In genomic region chr6:30303771-30304398, GRCm38 (mm10) we compare ENCODE assay signal across 8 mouse cellular contexts. TPM values are rescaled to one million over a fixed set of nuclear protein-coding genes. Genes with fewer than 3 reads are reported as not detected.
DNase-seq lines count a peak whose midpoint lies in the region; ATAC-seq lines count a peak whose summit lies in the region.
"Not testable (repeated sequence)": the region's sequence is repeated elsewhere in the genome, so short reads cannot be mapped to it uniquely, and the experiment has no call there.

No protein-coding gene starts in this region.

- 0% methylated on average over 31 of the region's 66 CpGs for WGBS in hindbrain, embryonic 16.5 days
- 0% methylated on average over 56 of the region's 66 CpGs for WGBS in limb, embryonic 10.5 days
- under 1% methylated on average over 54 of the region's 66 CpGs for WGBS in neural tube, embryonic 12.5 days

- H3K4me3 ChIP-seq in hindbrain, embryonic 16.5 days (ENCODE audit: low read length), result peak overlapping the region; percentile 77
- H3K4me3 ChIP-seq in limb, embryonic 10.5 days, result peak overlapping the region; percentile 92
- H3K4me3 ChIP-seq in neural tube, embryonic 12.5 days, result peak overlapping the region; percentile 84

- peak overlapping the region; percentile 92 for H3K4me2 ChIP-seq in hindbrain, embryonic 16.5 days (ENCODE audit: low read length)
- peak overlapping the region; percentile 71 for H3K4me2 ChIP-seq in neural tube, embryonic 12.5 days (replicated peaks)

- peak overlapping the region; percentile 94 for H3K27ac ChIP-seq in hindbrain, embryonic 16.5 days (ENCODE audit: low read depth, low read length)
- peak overlapping the region; percentile 93 for H3K27ac ChIP-seq in limb, embryonic 10.5 days
- H3K27ac ChIP-seq in neural tube, embryonic 12.5 days, result peak overlapping the region; percentile 82

- ATAC-seq in hindbrain, embryonic 16.5 days, result peak; percentile 72
- ATAC-seq in neural tube, embryonic 12.5 days (ENCODE audit: low FRiP score, low read depth), result peak; percentile 64

- not testable (repeated sequence) for H3K9me3 ChIP-seq in hindbrain, embryonic 16.5 days (ENCODE audit: control insufficient read depth, low read length); limb, embryonic 10.5 days (replicated peaks); neural tube, embryonic 12.5 days

- peaks cover 24% of the 10 kb centered on the region for H3K4me1 ChIP-seq in hindbrain, embryonic 16.5 days (ENCODE audit: control insufficient read depth, insufficient read depth, low read depth, low read length)
- H3K4me1 ChIP-seq in limb, embryonic 10.5 days, result peaks cover 57% of the 10 kb centered on the region
- peaks cover 26% of the 10 kb centered on the region for H3K4me1 ChIP-seq in neural tube, embryonic 12.5 days

- H3K36me3 ChIP-seq in hindbrain, embryonic 16.5 days (ENCODE audit: control insufficient read depth, insufficient read depth, low read length); limb, embryonic 10.5 days; neural tube, embryonic 12.5 days: not testable (repeated sequence)

- H3K9ac ChIP-seq in hindbrain, embryonic 16.5 days (ENCODE audit: low read depth, low read length), result peak overlapping the region; percentile 87
- peak overlapping the region; percentile 95 for H3K9ac ChIP-seq in neural tube, embryonic 12.5 days

- not testable (repeated sequence) for H3K27me3 ChIP-seq in hindbrain, embryonic 16.5 days (replicated peaks; ENCODE audit: control insufficient read depth, insufficient read depth, low read length); limb, embryonic 10.5 days (ENCODE audit: low read depth, poor library complexity, severe bottlenecking); neural tube, embryonic 12.5 days (replicated peaks)

- DNase-seq in Muller cell, postnatal 12 days (ENCODE audit: inconsistent ontology term), result peak; percentile 54
- DNase-seq in embryo, embryonic 9.5 days (ENCODE audit: extremely low spot score), result peak; percentile 45
- DNase-seq in gastrocnemius, postnatal 25 days, result peak; percentile 67
- peak; percentile 57 for DNase-seq in limb, embryonic 10.5 days (ENCODE audit: low spot score)
- peak; percentile 74 for DNase-seq in lung, postnatal 10 days
- DNase-seq in thymus, postnatal 10 days (ENCODE audit: low spot score in 2 of 2), result peak; percentile 41

RNA-seq across cellular contexts. Expression of gene Ube2h, which starts 0.5 kb away (rescaled TPM):
- 10 to 100 TPM; 50.4 to 62.2 TPM for total RNA-seq in gastrocnemius, postnatal 25 days (2021)
- 53.1 and 55.6 TPM in 2 replicates for polyA plus RNA-seq in hindbrain, embryonic 16.5 days (2015; fragmentation: Nextera tagmentation; extraction: Ambion mirVana)
- 31.9 and 41.2 TPM in 2 replicates for polyA plus RNA-seq in limb, embryonic 10.5 days (2016; fragmentation: Nextera tagmentation; extraction: Ambion mirVana)
- 64.7 and 69.9 TPM in 2 replicates for polyA plus RNA-seq in neural tube, embryonic 12.5 days (2016; fragmentation: Nextera tagmentation; extraction: Ambion mirVana)

Comparison
In these comparisons a context has a peak if more than half of its experiments do, and no peak if none do; other contexts are left out.
1. Peak in every context shown above with its lines: DNase-seq, ATAC-seq, H3K4me3 ChIP-seq and H3K27ac ChIP-seq.